Mouse (Mus musculus): ENCODE measurements at regions not wholly inside any gene's neighbourhood (a gene's known extent, or its start where the extent isn't known, plus 50 kb on each side); places are given as distances from the start of the nearest gene placed in this dataset.

GRCm38 (mm10) chr15:63067126-63067525, 777.9 kb downstream of the Gsdmc2 start:
- Histone ChIP-seq H3K36me3 (ENCODE audit: control insufficient read depth, insufficient read depth) (no peaks in the 10 kb centered on the region), H3K4me3 (ENCODE audit: low read depth, low read length) (no peak overlapping the region), H3K27ac (ENCODE audit: low read length) (no peak overlapping the region), H3K4me1 (ENCODE audit: control insufficient read depth, low read depth, low read length) (no peaks in the 10 kb centered on the region), H3K4me2 (ENCODE audit: low read depth, low read length) (no peak overlapping the region), H3K9me3 (replicated peaks; ENCODE audit: control insufficient read depth, low read length) (no peaks in the 10 kb centered on the region), H3K9ac (ENCODE audit: low read depth, low read length) (no peak overlapping the region), H3K27me3 (ENCODE audit: control insufficient read depth, insufficient read depth, low read depth, low read length) (no peaks in the 10 kb centered on the region)
- 49% methylated on average over 3 of the region's 3 CpGs for WGBS (ENCODE audit: insufficient replicate concordance)
- ATAC-seq (ENCODE audit: low read depth) = no peak

GRCm38 (mm10) chr15:63066020-63066439, 778.9 kb downstream of the Gsdmc2 start:
- Histone ChIP-seq H3K36me3 (ENCODE audit: control insufficient read depth, insufficient read depth) (no peaks in the 10 kb centered on the region), H3K4me1 (ENCODE audit: control insufficient read depth, low read depth, low read length) (no peaks in the 10 kb centered on the region), H3K4me3 (ENCODE audit: low read depth, low read length) (no peak overlapping the region), H3K4me2 (ENCODE audit: low read depth, low read length) (no peak overlapping the region), H3K9ac (ENCODE audit: low read depth, low read length) (no peak overlapping the region), H3K9me3 (replicated peaks; ENCODE audit: control insufficient read depth, low read length) (no peaks in the 10 kb centered on the region), H3K27ac (ENCODE audit: low read length) (no peak overlapping the region), H3K27me3 (ENCODE audit: control insufficient read depth, insufficient read depth, low read depth, low read length) (no peaks in the 10 kb centered on the region)
- 44% methylated on average over 2 of the region's 2 CpGs for WGBS (ENCODE audit: insufficient replicate concordance)
- no peak for ATAC-seq (ENCODE audit: low read depth)

GRCm38 (mm10) chr15:63061891-63062290, 783.1 kb downstream of the Gsdmc2 start:
- H3K9ac ChIP-seq (ENCODE audit: low read depth, low read length) = no peak overlapping the region
- H3K9me3 ChIP-seq (replicated peaks; ENCODE audit: control insufficient read depth, low read length) = no peaks in the 10 kb centered on the region
- H3K4me1 ChIP-seq (ENCODE audit: control insufficient read depth, low read depth, low read length) = no peaks in the 10 kb centered on the region
- no peak overlapping the region for H3K27ac ChIP-seq (ENCODE audit: low read length)
- no peak overlapping the region for H3K4me3 ChIP-seq (ENCODE audit: low read depth, low read length)
- no peak overlapping the region for H3K4me2 ChIP-seq (ENCODE audit: low read depth, low read length)
- no peaks in the 10 kb centered on the region for H3K27me3 ChIP-seq (ENCODE audit: control insufficient read depth, insufficient read depth, low read depth, low read length)
- ATAC-seq (ENCODE audit: low read depth) = no peak
- H3K36me3 ChIP-seq (ENCODE audit: control insufficient read depth, insufficient read depth) = no peaks in the 10 kb centered on the region
- WGBS (ENCODE audit: insufficient replicate concordance) = 47% methylated on average over 3 of the region's 3 CpGs

- no peak overlapping the region for H3K4me3 ChIP-seq (ENCODE audit: low read depth, low read length)
- no peak overlapping the region for H3K9ac ChIP-seq (ENCODE audit: low read depth, low read length)
- ATAC-seq (ENCODE audit: low read depth) = no peak
- no peaks in the 10 kb centered on the region for H3K4me1 ChIP-seq (ENCODE audit: control insufficient read depth, low read depth, low read length)
- no peaks in the 10 kb centered on the region for H3K36me3 ChIP-seq (ENCODE audit: control insufficient read depth, insufficient read depth)
- H3K27ac ChIP-seq (ENCODE audit: low read length) = no peak overlapping the region
- no peaks in the 10 kb centered on the region for H3K9me3 ChIP-seq (replicated peaks; ENCODE audit: control insufficient read depth, low read length)
- WGBS (ENCODE audit: insufficient replicate concordance) = 55% methylated on average over 3 of the region's 3 CpGs
- no peaks in the 10 kb centered on the region for H3K27me3 ChIP-seq (ENCODE audit: control insufficient read depth, insufficient read depth, low read depth, low read length)
- no peak overlapping the region for H3K4me2 ChIP-seq (ENCODE audit: low read depth, low read length)
Measured at GRCm38 (mm10) chr15:63060826-63061225, 784.2 kb downstream of the Gsdmc2 start.

GRCm38 (mm10) chr15:63052570-63053255, 792.3 kb downstream of the Gsdmc2 start:
- no peak overlapping the region for H3K4me2 ChIP-seq (ENCODE audit: low read depth, low read length)
- H3K36me3 ChIP-seq (ENCODE audit: control insufficient read depth, insufficient read depth) = no peaks in the 10 kb centered on the region
- no peaks in the 10 kb centered on the region for H3K27me3 ChIP-seq (ENCODE audit: control insufficient read depth, insufficient read depth, low read depth, low read length)
- H3K9ac ChIP-seq (ENCODE audit: low read depth, low read length) = no peak overlapping the region
- WGBS (ENCODE audit: insufficient replicate concordance) = 63% methylated on average over 3 of the region's 3 CpGs
- no peaks in the 10 kb centered on the region for H3K9me3 ChIP-seq (replicated peaks; ENCODE audit: control insufficient read depth, low read length)
- H3K4me1 ChIP-seq (ENCODE audit: control insufficient read depth, low read depth, low read length) = no peaks in the 10 kb centered on the region
- H3K27ac ChIP-seq (ENCODE audit: low read length) = no peak overlapping the region
- H3K4me3 ChIP-seq (ENCODE audit: low read depth, low read length) = no peak overlapping the region
- no peak for ATAC-seq (ENCODE audit: low read depth)

GRCm38 (mm10) chr15:63050033-63050432, 794.9 kb downstream of the Gsdmc2 start:
- 63% methylated on average over 1 of the region's 1 CpGs for WGBS (ENCODE audit: insufficient replicate concordance)

GRCm38 (mm10) chr15:63042367-63042766, 802.6 kb downstream of the Gsdmc2 start:
- H3K4me3 ChIP-seq (ENCODE audit: low read depth, low read length) = no peak overlapping the region
- H3K27me3 ChIP-seq (ENCODE audit: control insufficient read depth, insufficient read depth, low read depth, low read length) = no peaks in the 10 kb centered on the region
- no peak for ATAC-seq (ENCODE audit: low read depth)
- no peaks in the 10 kb centered on the region for H3K4me1 ChIP-seq (ENCODE audit: control insufficient read depth, low read depth, low read length)
- H3K36me3 ChIP-seq (ENCODE audit: control insufficient read depth, insufficient read depth) = no peaks in the 10 kb centered on the region
- no peak overlapping the region for H3K4me2 ChIP-seq (ENCODE audit: low read depth, low read length)
- no peak overlapping the region for H3K27ac ChIP-seq (ENCODE audit: low read length)
- H3K9ac ChIP-seq (ENCODE audit: low read depth, low read length) = no peak overlapping the region
- no peaks in the 10 kb centered on the region for H3K9me3 ChIP-seq (replicated peaks; ENCODE audit: control insufficient read depth, low read length)

More at GRCm38 (mm10) chr15:63050033-63050432, 794.9 kb downstream of the Gsdmc2 start:
- Histone ChIP-seq H3K4me1 (ENCODE audit: control insufficient read depth, low read depth, low read length) (no peaks in the 10 kb centered on the region), H3K27me3 (ENCODE audit: control insufficient read depth, insufficient read depth, low read depth, low read length) (no peaks in the 10 kb centered on the region), H3K9ac (ENCODE audit: low read depth, low read length) (no peak overlapping the region), H3K4me2 (ENCODE audit: low read depth, low read length) (no peak overlapping the region), H3K27ac (ENCODE audit: low read length) (no peak overlapping the region), H3K4me3 (ENCODE audit: low read depth, low read length) (no peak overlapping the region), H3K36me3 (ENCODE audit: control insufficient read depth, insufficient read depth) (no peaks in the 10 kb centered on the region), H3K9me3 (replicated peaks; ENCODE audit: control insufficient read depth, low read length) (no peaks in the 10 kb centered on the region)
- ATAC-seq (ENCODE audit: low read depth) = no peak

GRCm38 (mm10) chr15:63036241-63036640, 808.7 kb downstream of the Gsdmc2 start:
- ATAC-seq (ENCODE audit: low read depth) = no peak
- Histone ChIP-seq H3K9me3 (replicated peaks; ENCODE audit: control insufficient read depth, low read length) (no peaks in the 10 kb centered on the region), H3K4me1 (ENCODE audit: control insufficient read depth, low read depth, low read length) (no peaks in the 10 kb centered on the region), H3K4me2 (ENCODE audit: low read depth, low read length) (no peak overlapping the region), H3K27me3 (ENCODE audit: control insufficient read depth, insufficient read depth, low read depth, low read length) (no peaks in the 10 kb centered on the region), H3K36me3 (ENCODE audit: control insufficient read depth, insufficient read depth) (no peaks in the 10 kb centered on the region), H3K27ac (ENCODE audit: low read length) (no peak overlapping the region), H3K9ac (ENCODE audit: low read depth, low read length) (no peak overlapping the region), H3K4me3 (ENCODE audit: low read depth, low read length) (no peak overlapping the region)
- 65% methylated on average over 7 of the region's 7 CpGs for WGBS (ENCODE audit: insufficient replicate concordance)

- 39% methylated on average over 2 of the region's 2 CpGs for WGBS (ENCODE audit: insufficient replicate concordance)
- no peaks in the 10 kb centered on the region for H3K27me3 ChIP-seq (ENCODE audit: control insufficient read depth, insufficient read depth, low read depth, low read length)
- no peak for ATAC-seq (ENCODE audit: low read depth)
Measured at GRCm38 (mm10) chr15:63020826-63021225, 824.2 kb downstream of the Gsdmc2 start.

More at GRCm38 (mm10) chr15:63020826-63021225, 824.2 kb downstream of the Gsdmc2 start:
- Histone ChIP-seq H3K9me3 (replicated peaks; ENCODE audit: control insufficient read depth, low read length) (no peaks in the 10 kb centered on the region), H3K4me2 (ENCODE audit: low read depth, low read length) (no peak overlapping the region), H3K9ac (ENCODE audit: low read depth, low read length) (no peak overlapping the region), H3K4me3 (ENCODE audit: low read depth, low read length) (no peak overlapping the region), H3K27ac (ENCODE audit: low read length) (no peak overlapping the region), H3K36me3 (ENCODE audit: control insufficient read depth, insufficient read depth) (no peaks in the 10 kb centered on the region), H3K4me1 (ENCODE audit: control insufficient read depth, low read depth, low read length) (no peaks in the 10 kb centered on the region)
